Mouse (Mus musculus) olfactory bulb, adult 2 months (tissue): ENCODE data around the gene Gm17657. TPM values are rescaled to one million over a fixed set of nuclear protein-coding genes. Genes with fewer than 3 reads are reported as not detected.

ENCODE experiments used
- H3K27ac ChIP-seq: fragments of 200-500 bp; 2 replicates; pipeline ENCODE4 v1.5.1; 2012; ENCODE audit warnings: low read depth, low read length; ENCODE audit not compliant: insufficient read depth
- H3K4me1 ChIP-seq: fragments of 200-500 bp; 2 replicates; pipeline ENCODE4 v1.6.1; 2012; ENCODE audit warnings: low read length; ENCODE audit not compliant: control insufficient read depth, insufficient read depth
- H3K4me3 ChIP-seq: fragments of 200-500 bp; 2 replicates; pipeline ENCODE4 v1.5.1; 2012; ENCODE audit warnings: mild to moderate bottlenecking, low read depth, low read length, moderate library complexity; ENCODE audit not compliant: insufficient read depth
- CTCF ChIP-seq: fragments of 200-500 bp; IDR thresholded peaks from 2 replicates; pipeline ENCODE4 v1.5.1; 2012; ENCODE audit warnings: low read depth, mild to moderate bottlenecking, low read length, moderate library complexity; ENCODE audit not compliant: insufficient read depth
- POLR2A ChIP-seq: fragments of 200-500 bp; IDR thresholded peaks from 2 replicates; pipeline ENCODE4 v1.6.1; 2012; ENCODE audit warnings: mild to moderate bottlenecking, low read depth, low read length, moderate library complexity; ENCODE audit not compliant: insufficient read depth
- WGBS: fragments of 180-500 bp; shearing (Covaris S2); methylation state at CpG from one replicate; pipeline ENCODE4 v1.1.7; 2018; 5-methylcytosine and 5-hydroxymethylcytosine counted together
- polyA plus RNA-seq: library from polyadenylated mRNA; stranded (reverse); fragments of >200 nt; gene quantifications from 2 replicates; pipeline ENCODE4 v1.2.4, GENCODE M21; 2012; ENCODE audit warnings: low replicate concordance; ENCODE audit not compliant: missing spikeins, insufficient read depth, insufficient read length

Gm17657 gene
- polyA plus RNA-seq, 1 experiment: not detected

DNA sequence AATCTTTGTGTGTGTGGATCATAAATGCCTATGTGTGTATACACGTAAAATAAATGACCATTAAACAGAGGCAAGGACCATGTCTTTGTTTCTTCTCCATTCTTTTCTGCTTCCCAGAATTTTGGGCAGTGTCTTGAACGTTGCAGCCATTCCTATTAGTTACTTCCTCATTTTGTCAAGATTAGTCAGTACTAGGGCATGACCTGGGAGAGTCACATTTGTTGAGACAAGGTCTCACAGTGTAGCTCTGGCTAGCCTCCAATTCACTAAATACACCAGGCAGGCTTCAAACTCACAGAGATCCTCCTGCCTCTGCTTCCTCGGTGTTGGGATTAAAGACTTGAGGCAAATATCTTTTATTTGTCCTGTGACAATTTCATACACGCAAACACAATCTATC is 71.2 kb downstream of the Gm17657 start:
- no peak overlapping the region for H3K4me3 ChIP-seq
- no peaks in the 10 kb centered on the region for H3K4me1 ChIP-seq
- no peak overlapping the region for H3K27ac ChIP-seq
- 92% methylated on average over 4 of the region's 4 CpGs for WGBS
- TF ChIP-seq POLR2A (no peak), CTCF (no peak)

DNA sequence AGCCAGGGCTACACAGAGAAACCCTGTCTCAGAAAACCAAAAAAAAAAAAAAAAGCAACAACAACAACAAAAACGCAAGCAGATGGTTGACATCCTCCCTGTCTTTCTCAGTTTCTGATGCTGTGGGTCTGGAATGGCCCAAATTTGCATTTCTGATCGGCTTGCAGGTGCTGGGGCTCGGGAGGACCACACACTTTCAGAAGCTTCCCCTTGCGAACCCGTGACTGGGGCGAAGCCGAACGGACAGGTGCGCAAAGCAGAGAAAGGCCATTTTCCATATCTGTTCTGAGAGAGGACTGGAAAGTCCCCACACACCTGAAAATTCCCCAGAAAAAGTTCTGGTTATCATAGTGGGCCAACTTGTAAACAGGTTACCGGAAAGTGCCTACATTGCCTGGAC is 72.1 kb downstream of the Gm17657 start:
- no peak overlapping the region for H3K27ac ChIP-seq
- 97% methylated on average over 10 of the region's 10 CpGs for WGBS
- no peak overlapping the region for H3K4me3 ChIP-seq
- no peaks in the 10 kb centered on the region for H3K4me1 ChIP-seq
- TF ChIP-seq POLR2A (no peak), CTCF (no peak)

DNA sequence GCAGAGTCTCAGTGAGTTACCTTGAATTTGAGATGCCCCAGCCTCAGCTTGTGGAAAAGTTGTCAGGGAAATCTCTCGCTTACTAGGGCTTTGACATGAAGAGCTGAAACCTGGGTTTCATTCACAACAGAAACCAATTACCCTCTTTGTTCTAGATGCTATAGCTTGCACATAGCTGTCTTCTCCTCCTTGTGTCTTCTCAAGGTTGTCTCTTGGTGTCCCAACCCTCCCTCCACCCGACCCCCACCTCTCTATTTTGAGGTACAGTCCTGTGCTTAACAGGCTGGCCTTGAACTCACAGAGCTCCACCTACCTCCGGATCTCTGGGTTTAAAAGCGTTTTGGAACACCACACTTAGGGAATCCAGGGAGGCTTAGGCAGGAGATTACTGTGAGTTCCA is 73.0 kb downstream of the Gm17657 start:
- WGBS: 82% methylated on average over 4 of the region's 4 CpGs
- Histone ChIP-seq H3K4me3 (no peak overlapping the region), H3K27ac (no peak overlapping the region), H3K4me1 (no peaks in the 10 kb centered on the region)
- TF ChIP-seq CTCF: no peak
- no peak for TF ChIP-seq POLR2A

DNA sequence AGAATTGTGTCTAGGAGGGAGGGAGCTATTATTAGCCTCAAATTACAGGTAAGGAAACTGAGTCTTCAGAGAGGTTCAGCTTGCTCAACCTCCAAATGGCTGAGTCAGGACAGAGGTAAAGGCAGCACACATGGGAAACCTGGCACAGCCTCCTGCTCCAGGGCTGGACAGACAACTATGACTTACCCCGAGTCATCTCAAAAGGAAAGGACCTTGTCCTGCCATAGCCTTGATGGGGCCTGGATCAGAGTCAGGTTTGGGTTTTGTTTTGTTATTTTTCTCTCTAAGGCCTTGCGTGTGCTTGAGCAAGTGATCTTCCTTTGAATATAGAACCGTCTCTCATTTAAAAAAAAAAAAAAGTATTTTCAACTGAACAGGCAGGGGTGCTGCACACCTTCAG is 74.3 kb downstream of the Gm17657 start:
- no peak for TF ChIP-seq CTCF
- Histone ChIP-seq H3K4me3 (no peak overlapping the region), H3K4me1 (no peaks in the 10 kb centered on the region), H3K27ac (no peak overlapping the region)
- 94% methylated on average over 3 of the region's 3 CpGs for WGBS

DNA sequence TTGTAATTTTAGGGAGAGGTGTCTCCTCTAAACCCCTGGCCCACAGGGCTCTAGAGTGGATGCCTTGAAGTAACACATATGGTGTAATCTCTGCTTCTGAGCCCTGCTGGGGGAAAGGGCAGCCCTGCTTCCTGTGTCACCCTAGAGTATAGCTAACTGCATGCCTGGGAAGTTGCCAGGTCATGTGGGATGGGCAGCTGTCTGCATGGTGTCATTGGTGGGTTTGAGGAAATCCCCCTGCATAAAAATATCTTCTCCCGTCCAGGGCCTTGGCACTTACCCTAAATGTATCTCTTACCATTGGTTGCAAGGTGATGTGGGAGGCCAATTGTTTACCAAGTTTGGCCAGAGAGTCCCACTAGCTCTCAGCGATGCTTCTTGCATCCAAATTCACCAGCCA is 75.4 kb downstream of the Gm17657 start:
- TF ChIP-seq POLR2A (no peak), CTCF (no peak)
- Histone ChIP-seq H3K4me1 (no peaks in the 10 kb centered on the region), H3K27ac (no peak overlapping the region), H3K4me3 (no peak overlapping the region)
- 93% methylated on average over 2 of the region's 2 CpGs for WGBS

DNA sequence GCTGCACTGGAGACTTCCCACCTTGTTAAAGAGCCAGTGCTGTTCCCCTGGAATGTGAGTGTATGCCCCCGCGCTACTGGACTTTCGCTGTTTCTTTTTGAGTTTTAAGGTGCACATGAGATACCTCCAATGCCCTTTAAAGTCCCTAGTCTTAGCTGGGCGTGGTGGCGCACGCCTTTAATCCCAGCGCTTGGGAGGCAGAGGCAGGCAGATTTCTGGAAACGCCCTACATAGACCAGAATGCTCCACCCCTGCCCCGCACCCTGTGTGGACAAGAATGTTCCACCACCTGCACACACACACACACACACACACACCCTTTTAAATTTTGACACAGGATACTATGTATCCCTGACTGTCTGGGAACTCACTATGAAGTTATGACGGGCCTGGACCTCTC is 76.0 kb downstream of the Gm17657 start:
- no peak overlapping the region for H3K27ac ChIP-seq
- TF ChIP-seq CTCF (no peak), POLR2A (no peak)
- 98% methylated on average over 10 of the region's 10 CpGs for WGBS
- H3K4me3 ChIP-seq: no peak overlapping the region
- H3K4me1 ChIP-seq: no peaks in the 10 kb centered on the region

Other genes with a start within 250 kb of the Gm17657 start
- not detected in 2 replicates for gene Pi16, start 232.0 kb downstream of the Gm17657 start, polyA plus RNA-seq
- not detected in 2 replicates for gene Mtch1, start 201.7 kb downstream of the Gm17657 start, polyA plus RNA-seq
- gene Fgd2, start 188.7 kb downstream of the Gm17657 start, polyA plus RNA-seq: not detected in 2 replicates
- not detected in 2 replicates for gene Pim1, start 58.9 kb downstream of the Gm17657 start, polyA plus RNA-seq
- gene Tbc1d22b, start 147 bp upstream of the Gm17657 start, polyA plus RNA-seq: not detected in 2 replicates
- not detected in 2 replicates for gene Tmem217, start 2.7 kb upstream of the Gm17657 start, polyA plus RNA-seq
- not detected in 2 replicates for gene Rnf8, start 65.2 kb upstream of the Gm17657 start, polyA plus RNA-seq
- gene Gm28043, start 65.2 kb upstream of the Gm17657 start, polyA plus RNA-seq: not detected in 2 replicates
- 491 TPM in 1 of 2 replicates, not detected in the other for gene Cmtr1, start 111.0 kb upstream of the Gm17657 start, polyA plus RNA-seq
- gene Ccdc167, start 167.4 kb upstream of the Gm17657 start, polyA plus RNA-seq: not detected in 2 replicates